Mouse (Mus musculus) CH12.LX (cell line): ENCODE data around the gene Eml2. TPM values are rescaled to one million over a fixed set of nuclear protein-coding genes. Genes with fewer than 3 reads are reported as not detected.

Experiments
- DNase-seq: peaks from one replicate; pipeline ENCODE4 v3.0.0-alpha.2; 2013; ENCODE audit errors: extremely low read depth
- H3K27ac ChIP-seq: 2 replicates; pipeline ENCODE4 v1.5.1; 2012; ENCODE audit warnings: low read depth, mild to moderate bottlenecking, control low read depth, moderate library complexity; ENCODE audit not compliant: insufficient read depth
- H3K27me3 ChIP-seq: replicated peaks from 2 replicates; pipeline ENCODE3; 2012; ENCODE audit warnings: inconsistent platforms
- H3K36me3 ChIP-seq, 2 experiments: replicated peaks in 1 of 2; 2 replicates each; pipeline versions ENCODE3 to v1.6.1; 2012; ENCODE audit warnings: inconsistent platforms in 1 of 2, low read length in 1 of 2, mild to moderate bottlenecking in 1 of 2, mixed read lengths in 1 of 2, moderate library complexity in 1 of 2; ENCODE audit not compliant: control insufficient read depth in 1 of 2, insufficient read depth in 1 of 2
- H3K4me1 ChIP-seq, 2 experiments: 2 replicates each; pipeline ENCODE4 v1.6.1; 2012; ENCODE audit warnings: inconsistent platforms in 1 of 2, moderate library complexity in 1 of 2; ENCODE audit not compliant: insufficient read depth in 2 of 2, control insufficient read depth in 1 of 2
- H3K4me2 ChIP-seq: 2 replicates; pipeline ENCODE4 v1.6.1; 2012; ENCODE audit warnings: low read depth, mild to moderate bottlenecking, control low read depth; ENCODE audit not compliant: poor library complexity, insufficient read depth, severe bottlenecking
- H3K4me3 ChIP-seq, 3 experiments: fragments of 150-350 bp in 1 of 3; sonication (generic) in 1 of 3; replicated peaks in 1 of 3; 2 replicates each; pipeline versions ENCODE3 to v1.5.1; 2011 to 2012; ENCODE audit warnings: low read depth in 2 of 3, low read length in 2 of 3, mild to moderate bottlenecking in 2 of 3, moderate library complexity in 2 of 3, control low read depth in 1 of 3, improper control_type of control experiment in 1 of 3, inconsistent platforms in 1 of 3, mixed read lengths in 1 of 3; ENCODE audit not compliant: poor library complexity in 1 of 3
- H3K79me2 ChIP-seq: replicated peaks from 2 replicates; pipeline ENCODE4 v1.6.1; 2012; ENCODE audit warnings: mild to moderate bottlenecking, moderate library complexity; ENCODE audit not compliant: control insufficient read depth, poor library complexity, insufficient read depth, severe bottlenecking; ENCODE audit errors: extremely low read depth
- H3K9ac ChIP-seq: 2 replicates; pipeline ENCODE4 v1.6.1; 2012; ENCODE audit warnings: low read depth, mild to moderate bottlenecking, control low read depth, moderate library complexity; ENCODE audit not compliant: insufficient read depth
- H3K9me3 ChIP-seq: replicated peaks from 2 replicates; pipeline ENCODE3; 2012; ENCODE audit warnings: low read length, inconsistent platforms, mixed read lengths
- CHD1 ChIP-seq: IDR thresholded peaks from 2 replicates; pipeline ENCODE4 v1.6.1; 2012; ENCODE audit warnings: low read depth, low read length, improper control_type of control experiment, inconsistent platforms
- CTCF ChIP-seq, 2 experiments: IDR thresholded peaks in 1 of 2; conservative IDR thresholded peaks in 1 of 2; 2 replicates each; pipeline ENCODE4 v1.5.1; 2011 to 2012; ENCODE audit warnings: low read depth in 2 of 2, low read length in 2 of 2, improper control_type of control experiment in 1 of 2, inconsistent platforms in 1 of 2, mild to moderate bottlenecking in 1 of 2, moderate library complexity in 1 of 2
- E2F4 ChIP-seq: IDR thresholded peaks from 2 replicates; pipeline ENCODE4 v1.6.1; 2011; ENCODE audit warnings: low read depth, low read length, improper control_type of control experiment; ENCODE audit not compliant: insufficient replicate concordance
- ELF1 ChIP-seq: IDR thresholded peaks from 2 replicates; pipeline ENCODE4 v1.6.1; 2014; ENCODE audit warnings: low read depth, mild to moderate bottlenecking, inconsistent platforms, low read length, improper control_type of control experiment
- GABPA ChIP-seq: IDR thresholded peaks from 2 replicates; pipeline ENCODE4 v1.6.1; 2012; ENCODE audit warnings: low read depth, low read length, improper control_type of control experiment, inconsistent platforms; ENCODE audit not compliant: insufficient replicate concordance
- IRF4 ChIP-seq: IDR thresholded peaks from 2 replicates; pipeline ENCODE4 v1.6.1; 2014; ENCODE audit warnings: low read depth, mild to moderate bottlenecking, inconsistent platforms, low read length, improper control_type of control experiment
- JUND ChIP-seq: conservative IDR thresholded peaks from 2 replicates; pipeline ENCODE4 v1.6.1; 2011; ENCODE audit warnings: low read depth, low read length, improper control_type of control experiment
- KAT2A ChIP-seq: IDR thresholded peaks from 2 replicates; pipeline ENCODE4 v1.6.1; 2012; ENCODE audit warnings: low read length, improper control_type of control experiment, inconsistent platforms; ENCODE audit not compliant: insufficient replicate concordance
- MXI1 ChIP-seq: IDR thresholded peaks from 2 replicates; pipeline ENCODE4 v1.6.1; 2011; ENCODE audit warnings: mild to moderate bottlenecking, low read depth, low read length, improper control_type of control experiment
- MYC ChIP-seq: IDR thresholded peaks from 2 replicates; pipeline ENCODE4 v1.6.1; 2011; ENCODE audit warnings: low read depth, mild to moderate bottlenecking, improper control_type of control experiment, low read length
- NELFE ChIP-seq: IDR thresholded peaks from 2 replicates; pipeline ENCODE4 v1.6.1; 2011; ENCODE audit warnings: low read depth, low read length, improper control_type of control experiment
- NRF1 ChIP-seq: IDR thresholded peaks from 2 replicates; pipeline ENCODE4 v1.6.1; 2014; ENCODE audit warnings: low read depth, mild to moderate bottlenecking, inconsistent platforms, low read length, improper control_type of control experiment, moderate library complexity
- PAX5 ChIP-seq: IDR thresholded peaks from 2 replicates; pipeline ENCODE4 v1.6.1; 2012; ENCODE audit warnings: low read length, inconsistent platforms, mixed read lengths
- POLR2A ChIP-seq: IDR thresholded peaks from 2 replicates; pipeline ENCODE4 v1.6.1; 2011; ENCODE audit warnings: low read depth, mild to moderate bottlenecking, improper control_type of control experiment, low read length
- POLR2AphosphoS2 ChIP-seq: IDR thresholded peaks from 2 replicates; pipeline ENCODE4 v1.6.1; 2011; ENCODE audit warnings: low read depth, low read length, improper control_type of control experiment
- RCOR1 ChIP-seq: conservative IDR thresholded peaks from 2 replicates; pipeline ENCODE4 v1.6.1; 2012; ENCODE audit warnings: low read depth, mild to moderate bottlenecking, inconsistent platforms, low read length, improper control_type of control experiment
- SIN3A ChIP-seq: IDR thresholded peaks from 2 replicates; pipeline ENCODE4 v1.6.1; 2012; ENCODE audit warnings: low read length, improper control_type of control experiment, inconsistent platforms
- TBP ChIP-seq: conservative IDR thresholded peaks from 2 replicates; pipeline ENCODE4 v1.6.1; 2011; ENCODE audit warnings: low read depth, low read length, improper control_type of control experiment
- USF2 ChIP-seq: conservative IDR thresholded peaks from 2 replicates; pipeline ENCODE4 v1.6.1; 2011; ENCODE audit warnings: low read depth, low read length, improper control_type of control experiment
- ZC3H11A ChIP-seq: IDR thresholded peaks from 2 replicates; pipeline ENCODE4 v1.6.1; 2012; ENCODE audit warnings: low read depth, mild to moderate bottlenecking, inconsistent platforms, low read length, improper control_type of control experiment
- ZMIZ1 ChIP-seq: IDR thresholded peaks from 2 replicates; pipeline ENCODE4 v1.6.1; 2012; ENCODE audit warnings: low read depth, mild to moderate bottlenecking, inconsistent platforms, low read length, improper control_type of control experiment
- dilution Hi-C: fragments of 300-500 bp; cut with MboI; formaldehyde crosslinking; loops from 2 replicates; pipeline ENCODE4 v1.14.3; 2020; ENCODE audit warnings: low sequenced_read_pairs; ENCODE audit not compliant: extremely low pct_unique_long_range_greater_than_20kb, extremely low pct_ligation_motif_present
- in situ Hi-C: fragments of 300-500 bp; cut with MboI; formaldehyde crosslinking; loops from 3 replicates; pipeline ENCODE4 v1.14.3; 2019; ENCODE audit warnings: low sequenced_read_pairs, low pct_ligation_motif_present, low pct_unique_long_range_greater_than_20kb, mixed read lengths
- polyA plus RNA-seq: library from polyadenylated mRNA; unstranded; fragments of >175 nt; gene quantifications from 2 replicates; pipeline ENCODE4 v1.2.1, GENCODE M21; 2012; ENCODE audit warnings: low read depth; ENCODE audit not compliant: insufficient read length
- total RNA-seq, 2 experiments: library from RNA; depleted of rRNA; stranded (reverse); fragments of 300-350 nt in 1 of 2; fragments of >200 nt in 1 of 2; gene quantifications; 2 replicates each; pipeline ENCODE4 v1.2.3; 2012 to 2014

The Eml2 gene
- total and polyA plus RNA-seq, 3 experiments = 12.3 to 52.4 (median 29.1) TPM

- dilution Hi-C loops = no loop called here
- H3K36me3 ChIP-seq = peaks cover 0 to 56% of the 10 kb centered on the region in 2 experiments
- no peak for DNase-seq
These were observed 52.5 kb downstream of the Eml2 start for GRCm38 (mm10) chr7:19228793-19229148.

GRCm38 (mm10) chr7:19229404-19229803 lies 53.2 kb downstream of the Eml2 start:
- H3K4me1 ChIP-seq = peaks cover 0 to 32% of the 10 kb centered on the region in 2 experiments; a peak in 2 of 4 replicates
- no peak for DNase-seq
- no peaks in the 10 kb centered on the region for H3K9me3 ChIP-seq
- peaks cover 17% of the 10 kb centered on the region for H3K79me2 ChIP-seq
- H3K27ac ChIP-seq = no peak overlapping the region; the same call in 1 of the 2 replicates
- in situ Hi-C loops = no loop called here
- peak overlapping the region; percentile 95 for H3K9ac ChIP-seq
- no peaks in the 10 kb centered on the region for H3K27me3 ChIP-seq
- peaks cover 0 to 53% of the 10 kb centered on the region in 2 experiments for H3K36me3 ChIP-seq
- dilution Hi-C loops = no loop called here
- TF ChIP-seq RCOR1 (no peak), ELF1 (peak; percentile 58), PAX5 (no peak)
- H3K4me2 ChIP-seq = peak overlapping the region; percentile 90
- peak overlapping the region; percentile 75 to 95 (median 81) for H3K4me3 ChIP-seq

More at GRCm38 (mm10) chr7:19228793-19229148, 52.5 kb downstream of the Eml2 start:
- Histone ChIP-seq H3K4me2 (peak overlapping the region; percentile 90), H3K27ac (peak overlapping the region; percentile 33; the same call in 1 of the 2 replicates), H3K4me1 (peaks cover 0 to 32% of the 10 kb centered on the region in 2 experiments; a peak in 2 of 4 replicates), H3K27me3 (no peaks in the 10 kb centered on the region), H3K9ac (peak overlapping the region; percentile 95), H3K9me3 (no peaks in the 10 kb centered on the region), H3K79me2 (peaks cover 17% of the 10 kb centered on the region), H3K4me3 (peak overlapping the region; percentile 75 to 95 (median 81))
- peak; percentile 67; the same call in 1 of the 2 replicates for TF ChIP-seq ZMIZ1
- TF ChIP-seq MYC = 0 out of 2 replicates have a peak, but pooled peaks have one; percentile 58
- TF ChIP-seq MXI1 = 0 out of 2 replicates have a peak, but pooled peaks have one; percentile 19
- TF ChIP-seq CTCF (conservative IDR thresholded peaks at IDR 0.05 in 1 of 2, IDR thresholded peaks at IDR 0.05 in 1 of 2; ENCODE audit: low read depth in 2 of 2, low read length in 2 of 2) = no peak
- peak; percentile 66; the same call in 1 of the 2 replicates for TF ChIP-seq CHD1
- peak; percentile 79 for TF ChIP-seq NELFE
- TF ChIP-seq ELF1 = peak; percentile 48
- peak; percentile 54; the same call in 1 of the 2 replicates for TF ChIP-seq POLR2A
- no peak; the same call in 1 of the 2 replicates for TF ChIP-seq E2F4
- TF ChIP-seq JUND = no peak
- peak; percentile 7; the same call in 1 of the 2 replicates for TF ChIP-seq NRF1
- TF ChIP-seq KAT2A = 0 out of 2 replicates have a peak, but pooled peaks have one; percentile 52
- TF ChIP-seq USF2 = no peak
- TF ChIP-seq SIN3A = peak; percentile 93
- peak; percentile 37; the same call in 1 of the 2 replicates for TF ChIP-seq IRF4
- no peak for TF ChIP-seq ZC3H11A
- 0 out of 2 replicates have a peak, but pooled peaks have one; percentile 64 for TF ChIP-seq POLR2AphosphoS2
- TF ChIP-seq TBP = peak; percentile 86
- TF ChIP-seq GABPA = no peak
- in situ Hi-C loops = no loop called here
